ENCODE assay signal across 9 mouse cellular contexts in the genomic region with DNA sequence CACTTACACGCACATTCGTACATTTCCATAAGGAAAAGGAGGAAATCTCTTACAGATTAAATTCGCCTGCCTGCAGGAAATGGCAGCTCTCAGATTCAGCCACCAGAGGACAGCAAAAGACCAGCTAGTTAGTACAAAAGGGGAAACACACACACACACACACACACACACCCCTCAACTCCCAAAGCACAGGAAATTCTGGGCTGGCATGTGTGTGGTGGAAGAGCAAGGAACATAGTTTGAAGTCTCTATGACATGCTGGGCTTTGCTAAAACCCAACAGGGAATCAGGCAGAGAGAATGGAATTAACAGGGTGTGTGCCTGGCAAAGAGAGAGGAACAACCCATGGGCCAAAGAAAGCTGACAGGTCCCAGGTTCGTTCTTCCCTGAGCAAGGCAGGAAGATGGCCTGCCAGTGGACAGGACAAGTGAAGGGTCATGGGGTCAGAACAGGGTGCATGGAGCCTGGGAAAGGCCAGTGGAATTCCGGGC. TPM values are rescaled to one million over a fixed set of nuclear protein-coding genes. Genes with fewer than 3 reads are reported as not detected.
DNase-seq lines count a peak whose midpoint lies in the region; ATAC-seq and TF ChIP-seq lines count a peak whose summit lies in the region.
"Had no signal": no experiment of that assay in that cellular context is flagged by ENCODE, and none has a peak within 500 bp of the region (broad histone marks: within the 10 kb centered on the region; RNA-seq: fewer than 3 reads in every experiment).

No protein-coding gene starts in this region.

- DNase-seq in forebrain, embryonic 10.5 days (ENCODE audit: extremely low spot score, low spot score), result no peak
- no peak for DNase-seq in G1E (ENCODE audit: low spot score)
- peak; percentile 70 for DNase-seq in embryonic facial prominence, embryonic 11.5 days (ENCODE audit: low spot score)
- DNase-seq in heart, postnatal 0 days (ENCODE audit: low spot score), result peak; percentile 69
- DNase-seq in layer of hippocampus, postnatal 36 days, result peak; percentile 51
- DNase-seq in yolk sac, embryonic 10.5 days (ENCODE audit: low spot score), result peak; percentile 50

- no peaks in the 10 kb centered on the region for H3K9me3 ChIP-seq in forebrain, embryonic 10.5 days
- H3K9me3 ChIP-seq in forebrain, embryonic 13.5 days (replicated peaks), result no peaks in the 10 kb centered on the region
- no peaks in the 10 kb centered on the region for H3K9me3 ChIP-seq in G1E (replicated peaks)
- no peaks in the 10 kb centered on the region for H3K9me3 ChIP-seq in embryonic facial prominence, embryonic 11.5 days (replicated peaks; ENCODE audit: control insufficient read depth, low read length)
- H3K9me3 ChIP-seq in heart, postnatal 0 days (replicated peaks; ENCODE audit: control insufficient read depth, low read length), result no peaks in the 10 kb centered on the region
- H3K9me3 ChIP-seq: megakaryocyte, embryonic 14.5 days had no signal

- no peaks in the 10 kb centered on the region for H3K27me3 ChIP-seq in forebrain, embryonic 10.5 days (ENCODE audit: poor library complexity, severe bottlenecking)
- H3K27me3 ChIP-seq in forebrain, embryonic 13.5 days, result no peaks in the 10 kb centered on the region
- H3K27me3 ChIP-seq in G1E (ENCODE audit: insufficient read depth, low read length), result no peaks in the 10 kb centered on the region
- no peaks in the 10 kb centered on the region for H3K27me3 ChIP-seq in embryonic facial prominence, embryonic 11.5 days (ENCODE audit: control insufficient read depth, insufficient read depth, low read length)
- no peaks in the 10 kb centered on the region for H3K27me3 ChIP-seq in heart, postnatal 0 days (ENCODE audit: control insufficient read depth, insufficient read depth, low read length)

- H3K4me3 ChIP-seq in forebrain, embryonic 10.5 days, result no peak overlapping the region
- H3K4me3 ChIP-seq in forebrain, embryonic 13.5 days, result no peak overlapping the region
- no peak overlapping the region for H3K4me3 ChIP-seq in G1E (ENCODE audit: low read depth, low read length)
- H3K4me3 ChIP-seq in embryonic facial prominence, embryonic 11.5 days (ENCODE audit: low read depth, low read length), result no peak overlapping the region
- no peak overlapping the region for H3K4me3 ChIP-seq in heart, postnatal 0 days (ENCODE audit: low read depth, low read length)

- no peak for TF ChIP-seq CTCF in G1E (IDR thresholded peaks at IDR 0.05; ENCODE audit: low read depth, low read length)
- TF ChIP-seq CTCF in heart, postnatal 0 days (IDR thresholded peaks at IDR 0.05; ENCODE audit: low read depth), result peak; percentile 94

- 0 out of 2 replicates have a peak, but pooled peaks have one; percentile 34 for TF ChIP-seq EP300 in heart, postnatal 0 days (IDR thresholded peaks at IDR 0.05; ENCODE audit: low read depth)

- H3K4me1 ChIP-seq in forebrain, embryonic 10.5 days, result peaks cover 42% of the 10 kb centered on the region
- peaks cover 3% of the 10 kb centered on the region; the same call in 1 of the 2 replicates for H3K4me1 ChIP-seq in forebrain, embryonic 13.5 days
- no peaks in the 10 kb centered on the region; the same call in 1 of the 2 replicates for H3K4me1 ChIP-seq in G1E (ENCODE audit: insufficient read depth, low read depth, low read length)
- peaks cover 4% of the 10 kb centered on the region; the same call in 1 of the 2 replicates for H3K4me1 ChIP-seq in embryonic facial prominence, embryonic 11.5 days (ENCODE audit: control insufficient read depth, insufficient read depth, low read length)
- H3K4me1 ChIP-seq in heart, postnatal 0 days (ENCODE audit: control insufficient read depth, insufficient read depth), result peaks cover 45% of the 10 kb centered on the region

- no peaks in the 10 kb centered on the region for H3K36me3 ChIP-seq in forebrain, embryonic 10.5 days (replicated peaks)
- no peaks in the 10 kb centered on the region for H3K36me3 ChIP-seq in forebrain, embryonic 13.5 days (ENCODE audit: poor library complexity, severe bottlenecking)
- H3K36me3 ChIP-seq in G1E (replicated peaks), result no peaks in the 10 kb centered on the region
- H3K36me3 ChIP-seq in embryonic facial prominence, embryonic 11.5 days (replicated peaks; ENCODE audit: control insufficient read depth, insufficient read depth, low read depth, low read length), result no peaks in the 10 kb centered on the region
- no peaks in the 10 kb centered on the region for H3K36me3 ChIP-seq in heart, postnatal 0 days (replicated peaks; ENCODE audit: control insufficient read depth, insufficient read depth, low read length)

- H3K4me2 ChIP-seq in forebrain, embryonic 13.5 days, result no peak overlapping the region
- no peak overlapping the region for H3K4me2 ChIP-seq in embryonic facial prominence, embryonic 11.5 days (ENCODE audit: low read depth, low read length)
- H3K4me2 ChIP-seq in heart, postnatal 0 days (ENCODE audit: low read depth, low read length), result no peak overlapping the region

- 63% methylated on average over 5 of the region's 5 CpGs for WGBS in forebrain, embryonic 10.5 days
- 63% methylated on average over 5 of the region's 5 CpGs for WGBS in forebrain, embryonic 13.5 days
- 40% methylated on average over 5 of the region's 5 CpGs for WGBS in embryonic facial prominence, embryonic 11.5 days
- WGBS in heart, postnatal 0 days, result 36% methylated on average over 5 of the region's 5 CpGs

- no peak for ATAC-seq in forebrain, embryonic 13.5 days
- 0 out of 2 replicates have a peak, but pooled peaks have one; percentile 34 for ATAC-seq in G1E (ENCODE audit: extremely low read depth, insufficient number of reproducible peaks, low FRiP score, poor library complexity, severe bottlenecking)
- ATAC-seq in embryonic facial prominence, embryonic 11.5 days (replicated peaks; ENCODE audit: insufficient number of reproducible peaks, low FRiP score, low TSS enrichment, low read depth), result no peak
- ATAC-seq in heart, postnatal 0 days (ENCODE audit: insufficient read depth, low read depth), result 0 out of 2 replicates have a peak, but pooled peaks have one; percentile 18
- ATAC-seq in monocyte, adult 5-6 weeks (replicated peaks; ENCODE audit: insufficient number of reproducible peaks, low FRiP score, low TSS enrichment, poor library complexity, severe bottlenecking), result peak; percentile 52; the same call in 1 of the 2 replicates

- peak overlapping the region; percentile 61; the same call in 1 of the 2 replicates for H3K27ac ChIP-seq in forebrain, embryonic 10.5 days
- H3K27ac ChIP-seq in forebrain, embryonic 13.5 days, result no peak overlapping the region
- no peak overlapping the region for H3K27ac ChIP-seq in embryonic facial prominence, embryonic 11.5 days (replicated peaks; ENCODE audit: low read depth, low read length)
- H3K27ac ChIP-seq in heart, postnatal 0 days (ENCODE audit: low read depth), result peak overlapping the region; percentile 85

- no peak overlapping the region for H3K9ac ChIP-seq in forebrain, embryonic 13.5 days
- no peak overlapping the region for H3K9ac ChIP-seq in embryonic facial prominence, embryonic 11.5 days (replicated peaks; ENCODE audit: low read length)
- H3K9ac ChIP-seq in heart, postnatal 0 days (replicated peaks; ENCODE audit: low read depth, low read length), result no peak overlapping the region

RNA-seq across cellular contexts. Expression of a gene that starts 13.8 kb away (rescaled TPM):
- 65.8 and 71.0 TPM in 2 replicates for polyA plus RNA-seq in forebrain, embryonic 10.5 days (2016; fragmentation: Nextera tagmentation; extraction: Ambion mirVana)
- 22.8 and 29.5 TPM in 2 replicates for polyA plus RNA-seq in forebrain, embryonic 13.5 days (2015; fragmentation: Nextera tagmentation; extraction: Ambion mirVana)
- total RNA-seq in G1E (2014; fragmentation: Nextera tagmentation) (55.6 and 74.2 TPM in 2 replicates), G1E (2017) (13.9 and 15.0 TPM in 2 replicates)
- 41.0 and 52.7 TPM in 2 replicates for polyA plus RNA-seq in G1E (2012)
- 40.7 and 43.7 TPM in 2 replicates for polyA plus RNA-seq in embryonic facial prominence, embryonic 11.5 days (2014; fragmentation: Nextera tagmentation; extraction: Ambion mirVana)
- total RNA-seq in heart, postnatal 0 days (2014; rRNA removed; ENCODE audit: low replicate concordance), result 205 and 222 TPM in 2 replicates
- 140 and 151 TPM in 2 replicates for polyA plus RNA-seq in heart, postnatal 0 days (2015; fragmentation: Nextera tagmentation; extraction: Ambion mirVana)
- total RNA-seq in layer of hippocampus, postnatal 36 days (2021), result 10 to 100 TPM; 27.0 to 28.2 TPM
- 3.2 to 11.4 TPM (median 7.9 TPM) in 3 replicates for total RNA-seq in monocyte, adult 5-6 weeks (2017)

Comparison
In these comparisons a context has a peak if more than half of its experiments do, and no peak if none do; other contexts are left out.
1. H3K27ac ChIP-seq: peak in forebrain, embryonic 10.5 days (single experiment) and heart, postnatal 0 days (single experiment); none in forebrain, embryonic 13.5 days (single experiment) and embryonic facial prominence, embryonic 11.5 days (single experiment).
2. DNase-seq: peak in embryonic facial prominence, embryonic 11.5 days (single experiment), heart, postnatal 0 days (single experiment), layer of hippocampus, postnatal 36 days (2 of 2) and yolk sac, embryonic 10.5 days (single experiment); none in forebrain, embryonic 10.5 days (single experiment) and G1E (single experiment).
3. ATAC-seq: peak in G1E (single experiment), heart, postnatal 0 days (single experiment) and monocyte, adult 5-6 weeks (single experiment); none in forebrain, embryonic 13.5 days (single experiment) and embryonic facial prominence, embryonic 11.5 days (single experiment).